Mouse (Mus musculus) adrenal gland, postnatal 25 days (tissue): ENCODE measurements around the gene L3hypdh. TPM values are rescaled to one million over a fixed set of nuclear protein-coding genes. Genes with fewer than 3 reads are reported as not detected.
"Not testable (repeated sequence)": the region's sequence is repeated elsewhere in the genome, so short reads cannot be mapped to it uniquely, and the experiment has no call there.

ENCODE experiments used
- DNase-seq: peaks from one replicate; pipeline ENCODE4 v3.0.0; 2021; ENCODE audit warnings: mixed read lengths
- microRNA-seq, 2 experiments: library from miRNA; unstranded; fragments of <30 nt; microRNA quantifications; one replicate each; pipeline ENCODE4 v1.2.0; 2021
- total RNA-seq: library from RNA; stranded (reverse); gene quantifications from 2 replicates; pipeline ENCODE4 v1.2.3, GENCODE M21; 2021

Gene L3hypdh
- total RNA-seq, 1 experiment from 2014 or later, result 25.5 TPM

- no peak for DNase-seq
These were observed 31.4 kb downstream of the L3hypdh start for GRCm38 (mm10) chr12:72053851-72054250.

GRCm38 (mm10) chr12:72053303-72053702 is 31.9 kb downstream of the L3hypdh start:
- DNase-seq, result no peak

DNA sequence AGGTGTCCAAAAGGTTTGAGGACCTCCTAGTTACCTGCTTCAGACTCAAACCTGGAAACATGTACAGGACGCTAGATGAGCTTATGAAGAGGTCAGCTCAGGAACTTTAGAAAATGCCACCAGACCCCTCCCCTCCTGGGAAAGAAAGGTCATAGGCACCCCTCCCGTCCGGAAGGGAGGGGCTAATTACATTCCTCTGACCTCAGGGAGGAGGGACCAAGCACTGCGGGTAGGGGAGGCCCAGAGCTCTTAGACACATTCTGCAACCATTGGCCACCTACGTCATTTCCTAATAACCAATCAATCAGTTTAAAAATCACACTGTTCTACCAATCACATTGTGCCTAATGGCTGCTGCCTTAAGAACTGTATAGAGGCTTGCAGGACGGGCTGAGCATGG is 32.7 kb downstream of the L3hypdh start:
- no peak for DNase-seq

DNA sequence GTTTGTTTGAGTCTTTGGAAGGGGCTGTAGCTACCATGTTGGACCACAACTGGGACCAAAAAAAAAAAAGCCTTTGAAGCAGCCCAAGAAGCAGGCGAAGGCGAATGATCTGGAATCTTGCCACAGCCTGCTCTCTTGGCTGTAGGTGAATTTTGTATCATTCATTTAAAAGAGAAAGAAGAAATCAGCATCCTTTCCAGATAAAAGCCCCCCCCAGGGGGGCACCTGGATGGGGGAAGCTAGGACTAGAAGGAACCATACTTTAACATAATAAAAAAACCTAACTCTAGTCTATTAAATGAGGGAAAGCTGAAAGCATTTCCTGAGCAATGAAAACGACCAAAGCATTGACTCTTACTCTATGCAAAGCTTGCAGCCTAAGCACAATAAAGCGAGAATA is 34.4 kb downstream of the L3hypdh start:
- no peak for DNase-seq

- not testable (repeated sequence) for DNase-seq
These were observed 35.1 kb downstream of the L3hypdh start for GRCm38 (mm10) chr12:72050156-72050555.

DNA sequence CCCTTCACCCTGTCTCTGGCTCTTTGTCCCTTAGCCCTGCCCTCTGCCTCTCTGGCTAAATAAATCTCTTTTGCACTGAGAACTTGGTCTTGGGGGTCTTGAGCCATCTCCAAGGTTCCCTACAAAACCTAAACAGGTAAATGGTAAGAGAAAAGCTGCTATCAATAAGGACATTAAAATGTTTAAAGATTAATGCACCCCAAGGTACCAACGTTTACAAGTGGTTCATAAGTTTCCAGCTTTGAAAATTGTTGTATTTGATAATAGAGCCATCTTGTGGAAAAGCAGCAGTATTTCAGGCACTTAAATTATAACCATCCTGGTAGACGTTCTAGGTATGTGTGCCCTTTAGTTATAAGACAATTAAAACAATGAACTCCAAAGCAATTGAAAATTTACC is 37.7 kb downstream of the L3hypdh start:
- DNase-seq, result no peak

GRCm38 (mm10) chr12:72041238-72041637 is 44.0 kb downstream of the L3hypdh start:
- no peak for DNase-seq

- no peak for DNase-seq
These were observed 45.7 kb downstream of the L3hypdh start for GRCm38 (mm10) chr12:72039501-72039900.

GRCm38 (mm10) chr12:72038866-72039265 is 46.4 kb downstream of the L3hypdh start:
- no peak for DNase-seq

DNA sequence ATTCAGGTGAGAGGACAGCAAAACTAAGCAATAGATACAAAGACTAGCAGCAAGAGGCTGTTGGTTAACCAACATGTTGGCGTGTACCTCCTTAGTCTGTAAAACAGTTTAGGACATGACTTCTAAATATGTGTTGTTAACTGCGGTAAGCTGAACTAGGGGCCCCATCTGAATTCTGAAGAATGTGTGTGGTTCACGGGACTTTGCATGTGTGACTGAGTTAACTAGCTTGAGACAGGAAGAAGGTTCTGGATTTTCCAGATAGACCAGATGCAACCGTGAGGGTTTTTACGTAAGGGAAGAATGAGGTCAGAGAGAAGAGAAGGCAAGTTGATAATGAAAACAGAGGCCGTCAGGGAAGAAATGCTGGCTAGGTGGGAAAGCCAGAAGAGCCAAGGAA is 48.2 kb downstream of the L3hypdh start:
- no peak for DNase-seq

DNA sequence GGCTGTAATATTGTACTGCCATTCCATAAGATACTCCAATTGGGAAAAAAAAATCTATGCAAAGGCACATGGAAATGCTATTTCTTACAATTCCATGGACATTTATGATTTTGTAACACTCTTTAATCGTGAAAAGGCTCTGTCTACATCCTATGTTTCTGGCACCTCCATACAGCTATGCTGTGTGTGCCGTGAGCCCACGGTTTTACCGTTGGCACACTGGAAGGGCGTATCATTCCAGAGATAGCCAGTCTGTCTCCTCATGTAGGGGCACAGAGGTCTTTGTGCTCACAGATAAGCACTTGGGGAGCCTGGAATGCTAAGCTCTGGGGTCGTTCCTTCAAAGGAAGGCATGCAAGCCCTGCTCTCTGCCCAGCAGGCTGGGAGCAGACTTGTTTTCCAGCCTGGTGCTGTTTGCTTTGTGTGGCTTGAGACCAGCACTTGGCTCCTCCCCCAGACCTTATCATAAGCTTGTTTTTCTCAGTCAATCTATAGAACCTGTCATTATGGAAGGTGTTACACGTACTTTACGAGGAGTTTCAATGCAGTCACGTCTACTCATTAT is 49.1 kb downstream of the L3hypdh start:
- DNase-seq, result no peak

- DNase-seq, result no peak
These were observed 53.4 kb downstream of the L3hypdh start for GRCm38 (mm10) chr12:72031794-72032193.

GRCm38 (mm10) chr12:72031171-72031570 is 54.1 kb downstream of the L3hypdh start:
- no peak for DNase-seq

DNA sequence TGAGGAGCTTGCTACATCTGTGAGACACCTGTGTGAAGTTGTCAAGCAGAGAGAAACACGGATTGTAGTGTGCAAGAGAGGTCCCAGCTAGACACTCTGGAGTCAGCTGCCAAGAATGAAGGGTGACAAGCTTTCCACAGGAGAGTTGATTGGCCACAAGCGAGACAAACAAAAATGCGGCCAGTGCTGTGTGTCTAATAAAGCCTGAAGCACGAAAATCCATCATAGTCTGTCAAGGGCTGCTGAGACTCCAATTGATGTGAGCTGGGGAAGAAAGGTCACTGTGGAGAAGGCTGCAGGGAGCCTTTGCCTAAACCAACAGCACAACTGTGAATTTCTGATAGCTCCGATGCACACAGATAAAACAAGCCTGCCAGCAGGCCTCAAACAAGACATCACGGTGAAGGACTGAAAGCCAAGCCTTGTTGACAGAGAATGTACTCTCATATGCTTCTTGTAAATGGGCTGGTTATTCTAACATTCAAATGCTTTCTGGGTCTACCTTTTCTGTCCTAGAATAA is 59.9 kb downstream of the L3hypdh start:
- DNase-seq, result no peak

DNA sequence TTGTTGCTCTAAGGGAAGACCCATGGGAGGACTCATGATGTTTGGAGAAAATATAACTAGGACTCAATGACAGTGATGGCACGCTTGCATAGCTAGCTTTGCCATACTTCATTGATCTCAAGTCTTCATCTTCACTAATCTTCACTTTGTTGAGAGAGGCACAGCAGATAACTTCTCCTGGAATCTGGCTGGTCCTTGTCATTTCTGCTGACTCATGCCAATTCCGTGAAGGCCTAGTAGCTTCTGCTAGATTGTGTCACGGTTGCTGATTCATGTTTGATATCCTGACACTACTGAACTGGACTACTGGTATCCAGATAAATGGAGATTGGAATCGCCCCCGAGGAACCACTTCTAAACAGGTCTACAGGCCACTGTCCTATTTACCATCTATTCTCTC is 61.7 kb downstream of the L3hypdh start:
- DNase-seq, result no peak

Small RNA genes within 50 kb of the gene (microRNA-seq; reads per million reads assigned to microRNA genes)
- 0 reads per million in 2 experiments for gene Gm24466

Other genes starting within 250 kb of the L3hypdh start
- gene Gpr135, start 14.3 kb downstream of the L3hypdh start, total RNA-seq, result 2.5 and 3.0 TPM in 2 replicates
- gene Jkamp, start 150 bp upstream of the L3hypdh start, total RNA-seq, result 56.6 and 61.6 TPM in 2 replicates
- not detected in 2 replicates for gene Ccdc175, start 99.6 kb upstream of the L3hypdh start, total RNA-seq